Mouse (Mus musculus) liver, postnatal 0 days (tissue): Measurements from ENCODE around the gene Pcx.

Source experiments
- CTCF ChIP-seq: sonication (generic); IDR thresholded peaks from 2 replicates; pipeline ENCODE4 v1.5.1; 2016; ENCODE audit warnings: antibody characterized with exemption, low read depth
- EP300 ChIP-seq: IDR thresholded peaks from 2 replicates; pipeline ENCODE4 v1.6.1; 2016; ENCODE audit warnings: antibody characterized with exemption, low read depth, mild to moderate bottlenecking

GRCm38 (mm10) chr19:4572467-4572866, 62.2 kb downstream of the Pcx start:
- no peak for TF ChIP-seq CTCF
- no peak for TF ChIP-seq EP300
